Mouse (Mus musculus): ENCODE data around the gene Gfod2.

DNA sequence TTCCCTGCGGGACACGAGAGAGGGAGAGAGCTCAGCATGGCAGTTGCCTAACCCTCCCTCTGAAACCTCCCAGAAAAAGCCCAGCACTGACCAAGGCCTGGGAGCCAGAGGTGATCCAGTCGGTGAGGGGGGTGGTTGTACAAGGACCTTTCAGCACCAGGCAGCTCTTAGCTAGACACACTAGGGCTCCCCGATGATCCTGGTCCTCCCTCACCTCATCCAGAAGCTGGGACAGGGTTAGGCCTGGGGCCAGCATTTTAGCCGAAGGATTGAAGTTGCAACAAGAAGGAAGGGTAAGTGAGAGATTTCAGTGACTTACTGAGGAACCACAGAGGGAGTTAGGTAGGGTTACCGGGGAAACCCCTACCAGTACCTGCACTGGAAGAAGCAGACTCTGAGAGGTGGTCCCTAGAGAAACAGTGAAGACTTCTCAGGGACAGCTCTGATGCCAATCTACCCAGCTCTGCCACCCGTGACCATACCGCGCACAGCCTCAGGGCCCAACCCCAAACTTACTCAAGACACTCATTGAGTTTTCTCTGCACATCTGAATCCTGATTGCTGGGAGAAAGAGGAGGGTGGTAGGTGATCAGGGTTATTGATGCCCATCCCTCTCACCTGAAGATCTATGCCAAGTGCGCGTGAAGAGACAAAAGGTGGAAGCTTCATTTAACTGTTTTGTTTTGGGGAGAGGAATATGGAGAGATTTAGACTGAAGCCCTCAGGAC is 58.8 kb downstream of the Gfod2 start:
- TF ChIP-seq CTCF (IDR thresholded peaks at IDR 0.05; ENCODE audit: insufficient read depth, low read depth, low read length) (no peak), POLR2A (IDR thresholded peaks at IDR 0.05; ENCODE audit: insufficient read depth, low read depth, low read length) (no peak)
